Mouse (Mus musculus): ENCODE results near the gene Chkb. TPM values are rescaled to one million over a fixed set of nuclear protein-coding genes. Genes with fewer than 3 reads are reported as not detected.
A peak's percentile ranks its signal among the peaks of the same experiment; 100 is the strongest.

Gene Chkb
- total and polyA plus RNA-seq, 3 experiments, result 21.1 to 31.8 (median 26.4) TPM

DNA sequence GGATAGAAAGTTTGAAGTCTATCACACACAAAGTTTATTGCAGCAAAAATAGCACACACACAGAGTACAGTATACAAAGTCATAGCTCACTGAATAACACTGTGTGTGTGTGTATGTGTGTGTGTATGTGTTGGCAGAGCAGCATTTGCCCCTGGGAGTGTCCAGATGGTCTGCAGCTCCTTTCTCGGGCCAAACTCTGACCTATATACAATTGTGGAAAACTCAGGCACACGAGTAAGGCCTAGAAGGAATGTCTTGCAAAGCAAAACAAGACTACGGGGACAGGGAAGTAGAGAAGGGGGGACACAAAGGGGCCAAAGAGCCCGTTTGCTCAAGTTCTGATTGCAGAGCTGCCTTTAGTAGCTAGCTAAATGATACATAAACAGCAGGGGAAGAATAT lies 3.2 kb upstream of the Chkb start (continued):
- no peak for TF ChIP-seq PAX5 (IDR thresholded peaks at IDR 0.05; ENCODE audit: low read length)
- no peak for TF ChIP-seq ZKSCAN1 (IDR thresholded peaks at IDR 0.05; ENCODE audit: borderline replicate concordance, low read depth, low read length)

DNA sequence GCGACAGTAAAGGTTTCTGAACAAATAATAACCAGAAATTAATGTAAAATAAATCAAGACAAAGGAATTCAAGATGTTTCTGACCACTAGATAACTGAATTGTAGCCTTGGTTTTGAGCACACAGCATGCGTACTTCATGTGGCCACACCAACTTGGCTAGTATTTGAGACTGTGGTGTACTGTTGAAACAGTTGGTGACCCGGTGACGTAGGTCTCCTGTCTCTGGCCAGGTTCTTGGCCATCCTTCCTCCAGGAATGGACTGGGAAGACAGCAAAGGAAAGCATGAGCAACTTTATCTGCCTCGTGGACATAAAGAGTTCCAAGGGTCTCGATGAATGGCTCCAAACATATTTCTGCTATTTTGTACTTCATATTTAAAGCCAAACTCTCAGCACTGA lies 2.1 kb upstream of the Chkb start:
- H3K27ac ChIP-seq (ENCODE audit: insufficient read depth, low read depth), result no peak overlapping the region
- H3K27me3 ChIP-seq (replicated peaks), result no peaks in the 10 kb centered on the region
- H3K9ac ChIP-seq (ENCODE audit: insufficient read depth, low read depth), result no peak overlapping the region
- TF ChIP-seq MYC (IDR thresholded peaks at IDR 0.05; ENCODE audit: low read depth, low read length) (no peak), POLR2AphosphoS2 (IDR thresholded peaks at IDR 0.05; ENCODE audit: low read depth, low read length) (no peak), KAT2A (IDR thresholded peaks at IDR 0.05; ENCODE audit: insufficient replicate concordance, low read length) (no peak), USF2 (conservative IDR thresholded peaks at IDR 0.05; ENCODE audit: low read depth, low read length) (no peak), POLR2A (IDR thresholded peaks at IDR 0.05; ENCODE audit: low read depth, low read length) (no peak), SIN3A (IDR thresholded peaks at IDR 0.05; ENCODE audit: low read length) (no peak), JUND (conservative IDR thresholded peaks at IDR 0.05; ENCODE audit: low read depth, low read length) (no peak), MAFK (IDR thresholded peaks at IDR 0.05; ENCODE audit: insufficient replicate concordance, low read length) (no peak), ETS1 (conservative IDR thresholded peaks at IDR 0.05; ENCODE audit: low read depth, low read length) (no peak), MEF2A (IDR thresholded peaks at IDR 0.05; ENCODE audit: borderline replicate concordance, low read depth, low read length) (no peak), RAD21 (IDR thresholded peaks at IDR 0.05; ENCODE audit: low read depth, low read length) (no peak), JUN (IDR thresholded peaks at IDR 0.05; ENCODE audit: insufficient read depth, low read depth, low read length) (no peak), TCF12 (IDR thresholded peaks at IDR 0.05; ENCODE audit: low read depth, low read length) (no peak), MAZ (IDR thresholded peaks at IDR 0.05; ENCODE audit: low read depth, low read length) (no peak), ZKSCAN1 (IDR thresholded peaks at IDR 0.05; ENCODE audit: borderline replicate concordance, low read depth, low read length) (no peak), UBTF (IDR thresholded peaks at IDR 0.05; ENCODE audit: low read depth, low read length) (no peak), MAX (IDR thresholded peaks at IDR 0.05; ENCODE audit: low read length) (no peak)
- dilution Hi-C loops (cut with MboI; ENCODE audit: extremely low pct_ligation_motif_present, extremely low pct_unique_long_range_greater_than_20kb, low sequenced_read_pairs), result no loop called here
- H3K4me1 ChIP-seq (ENCODE audit: control insufficient read depth in 1 of 2, insufficient read depth in 2 of 2), result peaks cover 0 to 14% of the 10 kb centered on the region in 2 experiments; a peak in 2 of 4 replicates
- in situ Hi-C loops (cut with MboI; ENCODE audit: low pct_ligation_motif_present, low pct_unique_long_range_greater_than_20kb, low sequenced_read_pairs), result no loop called here
- DNase-seq (ENCODE audit: extremely low read depth), result no peak
- peaks cover 12% of the 10 kb centered on the region for H3K79me2 ChIP-seq (replicated peaks; ENCODE audit: control insufficient read depth, extremely low read depth, insufficient read depth, poor library complexity, severe bottlenecking)
- no peak overlapping the region for H3K4me3 ChIP-seq (replicated peaks in 1 of 3; ENCODE audit: low read depth in 2 of 3, low read length in 2 of 3, poor library complexity in 1 of 3)
- peaks cover 8 to 15% of the 10 kb centered on the region in 2 experiments for H3K36me3 ChIP-seq (replicated peaks in 1 of 2; ENCODE audit: control insufficient read depth in 1 of 2, insufficient read depth in 1 of 2, low read length in 1 of 2)
- 0 out of 2 replicates have a peak overlapping the region, but pooled peaks have one; percentile 59 for H3K4me2 ChIP-seq (ENCODE audit: insufficient read depth, low read depth, poor library complexity, severe bottlenecking)
- H3K9me3 ChIP-seq (replicated peaks; ENCODE audit: low read length), result no peaks in the 10 kb centered on the region

DNA sequence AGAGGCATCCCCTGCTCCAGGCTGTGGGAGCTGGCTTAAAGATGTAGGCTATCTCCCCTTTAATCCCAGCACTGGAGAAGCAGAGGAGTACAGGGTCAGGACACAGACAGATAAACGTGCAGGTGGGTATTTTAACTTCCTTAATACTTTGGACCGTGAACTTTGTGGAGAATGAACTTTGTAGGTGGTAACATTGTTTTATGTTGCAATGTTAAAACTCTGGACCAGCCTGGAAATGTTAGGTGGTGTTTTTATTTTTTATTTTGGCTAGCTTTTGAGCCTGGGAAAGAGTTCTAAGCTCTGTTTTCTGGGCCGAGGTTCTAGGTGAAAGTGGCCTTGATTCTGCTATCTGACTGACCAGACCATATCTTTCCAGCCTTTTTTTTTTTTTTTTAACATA lies 1.6 kb upstream of the Chkb start:
- no peak for DNase-seq (ENCODE audit: extremely low read depth)
- Histone ChIP-seq H3K27ac (ENCODE audit: insufficient read depth, low read depth) (no peak overlapping the region), H3K9ac (ENCODE audit: insufficient read depth, low read depth) (peak overlapping the region; percentile 37), H3K4me2 (ENCODE audit: insufficient read depth, low read depth, poor library complexity, severe bottlenecking) (peak overlapping the region; percentile 59), H3K79me2 (replicated peaks; ENCODE audit: control insufficient read depth, extremely low read depth, insufficient read depth, poor library complexity, severe bottlenecking) (peaks cover 12% of the 10 kb centered on the region), H3K4me1 (ENCODE audit: control insufficient read depth in 1 of 2, insufficient read depth in 2 of 2) (peaks cover 0 to 14% of the 10 kb centered on the region in 2 experiments; a peak in 2 of 4 replicates), H3K9me3 (replicated peaks; ENCODE audit: low read length) (no peaks in the 10 kb centered on the region), H3K27me3 (replicated peaks) (no peaks in the 10 kb centered on the region), H3K4me3 (replicated peaks in 1 of 3; ENCODE audit: low read depth in 2 of 3, low read length in 2 of 3, poor library complexity in 1 of 3) (peak overlapping the region in 1 of 3 experiments; percentile 35), H3K36me3 (replicated peaks in 1 of 2; ENCODE audit: control insufficient read depth in 1 of 2, insufficient read depth in 1 of 2, low read length in 1 of 2) (peaks cover 13 to 20% of the 10 kb centered on the region in 2 experiments)
- 0 out of 2 replicates have a peak, but pooled peaks have one; percentile 7 for TF ChIP-seq ZNF384 (IDR thresholded peaks at IDR 0.05; ENCODE audit: low read depth, low read length)
- no peak for TF ChIP-seq SIN3A (IDR thresholded peaks at IDR 0.05; ENCODE audit: low read length)
- dilution Hi-C loops (cut with MboI; ENCODE audit: extremely low pct_ligation_motif_present, extremely low pct_unique_long_range_greater_than_20kb, low sequenced_read_pairs) (no loop called here), in situ Hi-C loops (cut with MboI; ENCODE audit: low pct_ligation_motif_present, low pct_unique_long_range_greater_than_20kb, low sequenced_read_pairs) (no loop called here)

All from CH12.LX (cell line).